Mouse (Mus musculus) 416B (cell line): ENCODE data around the gene Atxn2.
"Not testable (repeated sequence)": the region's sequence is repeated elsewhere in the genome, so short reads cannot be mapped to it uniquely, and the experiment has no call there.

Experiments used
- DNase-seq: peaks from one replicate; pipeline ENCODE4 v3.0.0; 2011; ENCODE audit warnings: low read depth

Gene Atxn2

DNA sequence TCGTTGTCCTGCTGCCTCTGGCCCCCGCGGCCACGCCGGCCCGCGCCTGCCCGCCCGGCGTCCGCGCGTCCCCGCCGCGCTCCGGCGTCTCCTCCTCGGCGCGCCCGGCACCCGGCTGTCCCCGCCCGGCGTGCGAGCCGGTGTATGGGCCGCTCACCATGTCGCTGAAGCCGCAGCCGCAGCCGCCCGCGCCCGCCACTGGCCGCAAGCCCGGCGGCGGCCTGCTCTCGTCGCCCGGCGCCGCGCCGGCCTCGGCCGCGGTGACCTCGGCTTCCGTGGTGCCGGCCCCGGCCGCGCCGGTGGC lies 743 bp downstream of the Atxn2 start:
- DNase-seq: no peak

DNA sequence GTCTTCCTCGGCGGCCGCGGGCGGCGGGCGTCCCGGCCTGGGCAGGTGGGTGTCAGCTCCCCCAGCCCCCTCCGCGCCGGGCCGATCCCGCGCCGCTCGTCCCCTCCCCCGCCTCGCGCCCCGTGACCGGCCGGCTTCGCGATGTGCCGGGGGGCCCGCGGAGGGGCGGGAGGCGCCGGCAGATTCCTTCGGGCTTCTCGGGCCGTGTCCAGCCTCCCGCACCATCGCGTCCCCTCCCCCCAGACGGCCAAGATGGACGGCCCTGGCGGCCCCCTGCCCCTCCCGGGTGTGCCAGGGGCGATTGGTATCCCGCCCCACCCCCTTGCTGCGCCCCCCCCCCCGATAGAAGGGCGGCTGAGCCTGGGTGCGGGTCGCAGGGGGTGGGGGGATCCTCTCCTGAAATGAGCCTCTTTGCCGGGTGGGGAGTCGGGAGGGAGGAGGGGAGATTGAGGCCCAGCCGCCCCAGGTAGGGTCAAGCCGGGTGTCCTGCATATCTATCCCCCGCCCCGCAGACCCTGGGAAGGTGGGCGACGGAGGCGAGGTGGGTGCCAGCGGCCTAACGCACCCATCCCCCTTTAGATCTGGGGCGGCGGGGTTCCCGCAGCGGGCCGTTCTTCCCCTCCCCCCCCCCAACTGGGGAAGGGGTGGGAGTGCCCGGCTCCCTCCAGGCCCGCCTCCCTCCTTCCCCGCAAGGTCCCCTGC lies 1.2 kb downstream of the Atxn2 start:
- DNase-seq: peak; percentile 26

DNA sequence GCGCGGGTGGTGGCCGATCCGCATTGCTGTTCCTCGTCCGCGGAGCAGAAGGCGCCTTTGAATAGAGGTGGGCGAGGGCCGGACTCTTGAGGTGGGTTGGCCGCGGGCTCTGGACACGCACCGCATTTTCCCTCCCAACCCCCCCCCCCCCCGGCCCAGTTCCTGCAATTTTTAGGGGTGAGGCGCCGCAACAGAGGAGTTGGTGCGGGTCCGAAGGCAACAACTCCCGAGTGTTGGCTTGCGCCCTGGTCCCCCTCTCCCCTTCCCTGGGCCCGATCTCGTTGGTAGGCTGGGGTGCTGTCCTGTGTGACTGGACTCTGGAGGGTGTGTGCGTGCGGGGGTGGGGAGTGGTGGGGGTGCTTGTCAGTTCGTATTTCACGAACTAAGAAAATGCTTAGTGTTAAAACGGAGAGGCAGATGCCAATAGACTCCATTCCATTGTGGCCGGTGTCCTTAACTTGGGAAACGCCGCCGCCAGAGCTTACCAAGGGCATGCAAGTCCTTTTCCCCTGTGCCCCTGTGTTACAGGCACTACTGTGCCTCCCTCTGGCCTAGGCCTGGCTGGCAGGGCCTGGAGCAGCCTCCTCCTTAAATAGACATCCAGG lies 1.9 kb downstream of the Atxn2 start:
- peak; percentile 77 for DNase-seq

DNA sequence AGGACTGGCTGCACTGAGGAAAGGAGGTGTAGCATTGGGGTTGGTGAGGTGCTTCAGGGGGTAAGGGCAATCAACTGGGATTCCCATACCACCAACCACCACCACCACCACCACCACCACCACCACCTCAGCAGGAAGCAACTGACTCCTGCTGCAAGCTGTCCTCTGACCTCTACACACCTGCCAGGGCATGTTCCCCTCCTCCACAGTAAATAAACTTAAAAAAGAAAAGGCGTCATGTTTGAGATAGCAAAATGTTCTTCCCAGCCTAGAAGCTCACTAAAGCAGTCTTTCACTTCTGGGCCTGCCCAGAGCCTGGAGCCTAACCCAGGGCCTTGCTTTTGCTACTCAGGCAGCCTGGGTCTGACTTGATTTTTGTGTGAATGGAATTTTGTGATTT lies 3.2 kb downstream of the Atxn2 start:
- DNase-seq: no peak

DNA sequence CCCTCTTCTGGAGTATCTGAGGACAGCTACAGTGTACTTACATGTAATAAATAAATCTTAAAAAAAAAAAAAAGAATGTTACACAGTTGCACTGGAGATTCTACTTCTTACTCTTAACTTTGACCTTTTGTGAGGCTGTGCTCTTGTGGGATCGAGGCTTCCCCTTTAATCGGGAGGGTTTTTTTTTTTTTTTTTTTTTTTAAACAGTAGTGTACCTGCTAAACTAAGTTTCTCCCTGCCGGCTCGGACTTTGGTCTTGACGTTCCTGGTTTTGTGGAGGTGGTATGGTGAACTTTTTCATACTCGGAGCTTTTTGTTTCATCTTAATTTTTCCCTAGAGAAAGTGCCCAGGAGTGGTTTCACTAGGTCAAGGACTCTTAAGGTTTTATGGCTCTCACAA lies 3.8 kb downstream of the Atxn2 start:
- DNase-seq: no peak

DNA sequence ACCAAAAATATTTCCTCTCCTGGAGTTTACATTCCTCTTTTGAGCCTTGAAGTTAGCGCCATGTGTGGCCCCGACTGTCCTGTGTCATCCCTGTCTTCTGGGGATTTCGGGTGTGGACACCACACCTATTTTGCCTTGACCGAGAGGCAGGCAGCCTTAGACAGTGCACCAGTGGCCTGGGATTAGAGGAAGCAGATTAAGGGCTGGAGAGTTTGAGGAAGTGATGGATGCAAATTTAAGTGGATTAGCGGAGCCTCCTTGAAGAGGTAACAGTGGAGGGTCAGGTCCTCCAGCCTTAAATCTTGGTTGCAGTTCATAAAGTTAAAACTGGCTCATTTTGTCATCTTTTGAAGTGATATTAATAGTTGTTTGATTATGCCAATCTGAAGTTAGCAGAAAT lies 7.3 kb downstream of the Atxn2 start:
- DNase-seq: no peak

DNA sequence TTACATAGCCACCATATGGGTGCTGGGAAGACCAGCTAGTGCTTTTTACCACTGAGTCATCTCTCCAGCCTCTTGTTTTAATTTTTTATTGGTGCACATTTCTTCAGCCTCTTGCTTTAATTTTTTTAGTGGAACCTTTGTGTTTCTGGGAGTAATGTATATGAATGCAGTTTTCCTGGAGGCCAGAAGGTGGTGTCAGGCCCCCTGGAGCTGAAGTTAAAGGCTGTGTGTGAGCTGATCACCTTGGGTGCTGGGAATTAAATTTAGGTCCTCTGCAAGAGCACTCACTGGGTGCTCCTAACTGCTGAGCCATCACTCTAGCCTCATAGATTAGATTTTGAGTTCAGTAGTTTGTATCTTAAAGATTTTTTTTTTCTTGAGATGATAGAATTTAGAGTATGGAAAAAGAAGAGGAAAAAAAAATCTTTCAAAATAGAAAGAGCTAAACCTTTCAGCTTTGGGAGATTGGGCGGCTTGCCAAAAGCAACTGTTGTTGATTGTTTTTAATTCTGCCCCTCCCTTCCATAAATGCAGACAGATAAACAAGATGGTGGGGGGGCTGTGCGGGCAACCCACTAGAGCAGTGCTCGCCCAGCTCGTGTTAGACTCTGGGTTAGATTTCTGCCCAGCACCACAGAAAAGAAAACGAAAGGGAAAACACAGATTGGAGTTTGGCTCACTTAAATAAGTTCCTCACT lies 9.9 kb downstream of the Atxn2 start:
- DNase-seq: no peak

DNA sequence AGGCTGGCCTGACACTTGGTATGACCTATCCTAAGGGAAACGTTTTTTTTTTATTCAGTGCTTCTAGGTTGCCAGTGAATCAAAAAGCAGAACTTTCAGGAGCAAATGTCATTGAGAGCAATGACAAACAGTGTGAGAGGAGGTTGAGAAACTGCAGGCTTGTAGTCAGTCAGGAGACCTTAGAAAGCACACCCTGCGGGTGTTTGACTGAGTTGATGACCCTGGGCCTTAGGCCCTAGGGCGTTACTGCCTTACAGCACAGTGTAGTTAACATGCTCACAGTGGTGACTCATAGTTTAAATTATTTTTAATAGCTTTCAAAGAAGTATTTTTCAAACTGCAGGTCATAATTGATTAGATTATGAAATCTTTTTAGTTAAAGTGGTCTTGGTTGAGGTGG lies 10.7 kb downstream of the Atxn2 start:
- no peak for DNase-seq

DNA sequence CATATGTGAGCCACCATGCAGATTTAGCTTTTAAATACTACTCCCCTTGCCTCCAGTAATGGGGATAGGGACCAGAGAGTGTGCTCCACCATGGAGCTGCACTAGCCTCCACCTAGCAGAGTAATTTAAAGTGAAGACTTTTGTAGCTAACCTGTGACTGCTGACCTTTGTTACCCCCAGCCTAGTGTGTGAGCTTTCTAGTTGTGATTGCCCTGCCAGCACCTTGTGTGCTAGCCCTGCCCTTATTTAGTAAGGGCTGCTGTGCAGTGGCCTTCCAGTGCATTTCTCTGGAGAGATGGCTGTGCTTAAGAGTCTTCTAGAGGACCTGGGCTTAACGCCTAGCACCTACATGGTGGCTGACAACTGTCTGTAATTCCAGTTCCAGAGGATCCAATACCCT lies 13.5 kb downstream of the Atxn2 start:
- DNase-seq: no peak

DNA sequence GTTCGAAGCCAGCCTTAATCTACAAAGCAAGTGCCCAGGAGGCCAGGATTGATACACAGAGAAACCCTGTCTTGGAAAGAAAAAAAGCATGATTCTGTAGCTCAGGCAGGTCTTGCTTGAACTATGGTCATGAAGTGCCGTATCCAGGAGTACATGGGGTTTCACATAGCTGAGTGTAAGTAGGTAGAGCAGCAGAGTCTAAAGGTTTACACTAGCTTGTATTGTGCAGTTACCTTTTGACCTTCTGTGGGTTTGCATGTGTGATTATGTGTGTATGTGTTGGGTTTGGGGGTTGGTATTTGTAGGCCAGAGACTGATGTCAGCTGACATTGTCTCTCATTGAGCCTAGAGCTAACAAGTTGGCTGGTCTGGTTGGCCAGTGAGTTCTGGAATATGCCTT lies 18.9 kb downstream of the Atxn2 start:
- no peak for DNase-seq

DNA sequence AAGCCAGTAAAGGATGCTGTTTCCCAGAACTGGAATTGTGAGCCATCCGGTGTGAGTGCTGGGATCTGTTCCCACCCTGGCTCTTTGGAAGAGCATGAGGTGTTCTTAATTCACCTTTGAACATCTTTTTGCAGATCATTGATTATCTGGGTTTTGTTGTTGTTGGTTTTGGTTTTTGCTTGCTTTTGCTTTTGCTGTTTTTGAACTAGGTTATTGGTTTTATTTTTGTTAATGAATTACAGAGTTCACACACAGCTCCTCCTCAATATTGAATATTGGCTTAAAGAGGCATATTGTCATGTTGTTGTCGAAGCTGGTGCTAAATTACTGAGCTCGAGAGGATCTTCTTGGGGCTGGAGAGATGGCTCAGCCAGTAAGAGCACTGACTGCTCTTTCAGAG lies 25.5 kb downstream of the Atxn2 start:
- DNase-seq: no peak

DNA sequence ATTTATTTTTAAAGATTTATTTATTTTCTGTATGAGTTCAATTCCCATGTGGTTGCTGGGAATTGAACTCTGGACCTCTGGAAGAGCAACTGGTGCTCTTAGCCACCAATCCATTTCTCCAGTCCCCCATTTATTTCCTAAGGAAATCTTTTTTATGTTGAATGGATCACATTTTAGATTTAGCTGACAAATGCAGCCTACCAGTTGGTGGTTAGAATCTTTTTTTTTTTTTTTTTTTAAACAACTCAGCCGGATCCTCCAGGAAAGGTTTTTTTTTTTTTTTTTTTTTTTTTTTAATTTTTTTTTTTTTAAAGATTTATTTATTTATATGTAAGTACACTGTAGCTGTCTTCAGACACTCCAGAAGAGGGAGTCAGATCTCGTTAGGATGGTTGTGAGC lies 27.0 kb downstream of the Atxn2 start:
- DNase-seq: not testable (repeated sequence)

DNA sequence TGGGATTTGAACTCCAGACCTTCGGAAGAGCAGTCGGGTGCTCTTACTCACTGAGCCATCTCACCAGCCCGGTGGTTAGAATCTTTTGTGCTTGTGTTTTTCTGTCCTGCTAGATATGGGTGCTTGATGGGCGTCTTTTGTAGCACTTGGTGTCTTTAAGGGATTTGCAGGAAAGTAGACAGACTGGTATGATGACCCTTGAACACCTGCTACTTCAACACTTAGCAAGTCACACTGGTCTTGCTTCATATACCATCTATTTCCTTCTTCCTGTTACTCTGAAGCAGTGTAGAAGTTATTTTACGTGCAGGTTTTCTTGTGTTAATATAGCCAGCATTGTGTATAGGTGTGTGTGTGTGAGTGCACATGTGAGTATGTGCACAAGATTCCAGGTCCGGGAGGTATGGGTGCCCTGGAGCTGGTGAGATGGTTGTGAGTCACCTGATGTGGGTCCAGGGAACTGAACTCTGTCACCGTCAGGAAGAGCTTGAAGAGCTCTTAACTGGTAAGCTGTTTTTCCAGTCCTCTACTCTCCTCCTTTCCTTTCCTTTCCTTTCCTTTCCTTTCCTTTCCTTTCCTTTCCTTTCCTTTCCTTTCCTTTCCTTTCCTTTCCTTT lies 27.5 kb downstream of the Atxn2 start:
- DNase-seq: peak; percentile 31

DNA sequence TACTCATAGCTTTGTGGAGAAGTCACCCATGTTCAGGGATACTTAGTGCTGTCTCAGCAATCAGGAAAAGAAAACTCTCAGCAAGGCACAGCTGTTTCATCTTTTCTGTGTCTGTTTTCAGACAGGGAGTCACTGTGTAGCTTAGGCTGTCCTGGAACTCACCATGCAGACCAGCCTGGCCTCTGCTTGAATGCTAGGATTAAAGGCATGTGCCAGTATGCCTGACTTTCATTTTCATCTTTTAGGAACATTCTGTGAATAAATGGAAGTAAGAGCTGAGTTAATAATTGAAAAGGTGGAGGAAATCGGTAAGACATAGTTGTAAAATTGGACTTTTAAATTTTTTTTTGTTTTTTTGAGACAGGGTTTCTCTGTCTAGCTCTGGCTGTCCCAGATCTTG lies 29.4 kb downstream of the Atxn2 start:
- DNase-seq: no peak

DNA sequence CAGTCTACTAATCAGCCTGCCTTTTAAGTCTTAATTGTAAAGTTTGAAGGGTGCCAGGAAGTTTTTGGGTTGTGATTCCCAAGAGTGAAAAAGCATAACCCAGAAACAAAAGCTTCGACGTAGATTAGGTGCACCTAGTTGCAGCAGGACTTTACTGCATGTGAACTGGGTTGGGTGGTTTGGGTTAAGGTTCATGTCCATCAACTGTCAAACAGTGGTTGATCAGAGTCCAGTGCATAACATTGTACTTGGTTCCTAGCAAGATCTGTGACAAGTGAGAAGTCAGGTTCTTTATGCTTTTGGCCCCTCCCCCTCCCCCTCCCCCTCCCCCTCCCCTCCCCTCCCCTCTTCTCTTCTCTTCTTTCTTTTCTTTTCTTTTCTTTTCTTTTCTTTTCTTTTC lies 31.8 kb downstream of the Atxn2 start:
- no peak for DNase-seq

DNA sequence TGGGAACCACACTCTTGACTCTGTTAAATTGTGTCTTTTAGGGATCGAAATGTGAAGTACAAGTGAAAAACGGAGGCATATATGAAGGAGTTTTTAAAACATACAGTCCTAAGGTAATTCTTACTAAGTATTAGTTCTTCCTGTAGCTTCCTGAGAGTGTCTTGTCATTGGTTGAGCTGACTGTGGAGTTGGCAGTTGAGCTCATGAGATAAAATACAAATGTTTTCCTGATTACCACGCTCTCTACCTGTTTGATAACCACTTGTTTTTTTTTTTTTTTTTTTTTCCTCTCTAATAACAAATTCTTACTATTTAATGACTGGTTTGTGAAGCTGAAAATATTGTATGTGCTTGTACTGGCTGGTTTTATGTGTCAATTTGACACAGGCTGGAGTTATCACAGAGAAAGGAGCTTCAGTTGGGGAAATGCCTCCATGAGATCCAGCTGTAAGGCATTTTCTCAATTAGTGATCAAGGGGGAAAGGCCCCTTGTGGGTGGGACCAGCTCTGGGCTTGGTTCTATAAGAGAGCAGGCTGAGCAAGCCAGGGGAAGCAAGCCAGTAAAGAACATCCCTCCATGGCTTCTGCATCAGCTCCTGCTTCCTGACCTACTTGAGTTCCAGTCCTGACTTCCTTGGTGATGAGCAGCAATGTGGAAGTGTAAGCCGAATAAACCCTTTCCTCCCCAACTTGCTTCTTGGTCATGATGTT lies 36.9 kb downstream of the Atxn2 start:
- DNase-seq: not testable (repeated sequence)

DNA sequence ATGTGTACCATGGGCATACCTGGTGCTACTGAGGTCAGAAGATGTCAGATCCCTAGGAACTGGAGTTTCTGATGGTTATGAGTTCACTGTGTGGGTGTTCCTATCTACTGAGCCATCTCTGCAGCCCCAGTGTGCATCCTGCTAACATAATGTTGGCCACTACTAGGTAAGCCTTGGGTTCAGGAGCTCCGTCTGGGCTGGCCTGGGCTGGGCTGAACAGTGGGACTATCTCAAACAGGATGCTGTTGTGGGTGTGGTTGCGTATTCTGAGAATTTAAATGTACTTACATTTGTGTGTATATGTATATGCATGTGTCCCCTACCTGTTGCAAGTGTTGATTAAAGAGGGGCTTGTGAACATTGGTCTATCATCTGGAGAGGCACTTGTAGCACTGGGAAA lies 38.5 kb downstream of the Atxn2 start:
- DNase-seq: no peak

DNA sequence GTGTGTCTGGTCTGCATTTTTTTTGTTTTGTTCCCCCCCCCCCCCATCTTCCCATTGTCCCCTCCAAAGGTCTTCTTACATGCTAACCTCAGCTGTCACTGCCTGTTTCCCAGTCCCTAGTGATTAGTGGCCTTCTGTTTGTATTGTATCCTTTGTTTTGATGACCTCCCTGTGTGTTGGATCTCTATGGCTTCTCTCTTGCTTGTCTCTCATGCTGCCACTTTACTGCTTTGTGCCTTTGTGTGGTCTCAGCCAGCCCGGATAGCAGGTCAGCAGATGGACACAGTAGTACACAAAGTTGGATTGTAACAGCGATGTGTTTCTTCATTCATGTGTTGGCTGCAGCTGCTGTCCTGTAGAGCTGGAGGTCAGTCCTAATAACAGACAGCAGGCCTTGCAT lies 46.8 kb downstream of the Atxn2 start:
- DNase-seq: no peak

DNA sequence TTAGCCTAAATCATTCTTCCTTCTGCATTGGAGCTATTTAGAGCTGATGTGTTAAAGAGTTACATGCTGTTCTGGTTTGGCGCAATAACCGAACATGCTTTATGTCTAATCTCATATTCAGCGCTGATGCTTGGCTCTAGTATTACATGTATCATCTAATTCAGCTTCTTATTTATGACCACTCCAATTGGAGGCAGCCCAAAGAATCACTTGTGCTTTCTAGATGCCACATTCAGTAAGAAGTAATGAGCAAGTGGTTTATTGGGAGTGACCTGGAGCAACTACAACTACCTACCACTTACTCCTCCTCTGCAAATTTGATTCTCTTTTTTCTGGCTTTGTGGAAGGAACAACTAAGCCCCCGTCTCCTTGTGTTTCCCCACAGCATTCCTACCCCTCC lies 47.2 kb downstream of the Atxn2 start:
- DNase-seq: no peak

DNA sequence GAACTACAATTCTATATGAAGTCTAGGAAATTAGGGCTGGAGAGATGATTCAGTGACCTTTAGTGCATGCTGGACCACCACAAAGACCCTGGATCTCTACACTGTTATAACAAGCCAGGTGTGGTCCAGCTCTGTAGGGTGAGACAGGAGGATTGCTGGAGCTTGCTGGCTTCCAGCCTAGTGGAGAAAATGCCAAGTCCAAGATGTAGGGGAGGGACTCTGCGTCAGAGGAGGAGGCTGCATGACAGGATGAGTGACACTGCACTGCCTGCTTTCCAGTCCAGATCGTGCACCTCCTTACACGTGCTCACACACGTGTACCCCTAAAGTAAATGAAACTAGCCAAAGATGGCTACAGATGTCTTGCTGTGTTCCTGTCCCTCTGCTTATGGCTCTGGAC lies 48.8 kb downstream of the Atxn2 start:
- DNase-seq: no peak

DNA sequence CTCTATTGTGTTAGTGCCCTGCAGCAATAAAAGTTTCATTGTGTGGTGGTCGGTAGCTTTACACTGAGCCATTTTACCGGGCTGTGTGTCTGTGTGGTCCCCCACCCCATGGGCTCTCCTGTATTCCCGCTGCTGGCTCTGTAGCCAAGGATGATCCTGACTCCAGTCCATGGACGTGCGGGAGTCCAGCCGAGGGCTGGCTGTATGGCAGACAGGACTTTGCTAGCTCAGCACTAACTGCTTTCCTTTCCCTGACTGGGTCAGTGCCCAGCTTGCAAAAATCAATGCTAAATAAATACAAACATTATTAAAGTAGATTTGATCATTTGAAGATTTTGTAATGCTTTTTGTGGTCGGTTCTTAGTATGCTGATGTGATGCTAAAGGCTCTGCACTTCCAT lies 50.3 kb downstream of the Atxn2 start:
- no peak for DNase-seq

DNA sequence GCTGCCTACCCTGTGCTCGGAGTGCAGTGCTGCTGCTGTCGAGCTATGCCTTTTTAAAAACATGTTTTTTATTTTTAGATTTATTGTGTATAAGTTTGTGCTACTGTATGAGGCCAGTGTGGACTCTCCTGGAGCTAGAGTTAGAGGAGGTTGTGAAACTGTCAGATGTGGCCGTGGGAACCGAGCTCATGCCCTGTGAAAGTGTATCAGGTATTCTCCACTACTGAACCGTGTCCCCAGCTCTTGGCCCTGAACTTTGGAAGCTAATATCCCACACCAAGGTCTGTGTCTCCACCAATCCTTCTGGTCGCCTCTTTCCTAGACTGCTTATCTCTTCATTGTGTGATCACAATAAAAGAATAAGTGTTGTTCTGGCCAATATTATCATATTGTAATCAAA lies 51.8 kb downstream of the Atxn2 start:
- DNase-seq: no peak

DNA sequence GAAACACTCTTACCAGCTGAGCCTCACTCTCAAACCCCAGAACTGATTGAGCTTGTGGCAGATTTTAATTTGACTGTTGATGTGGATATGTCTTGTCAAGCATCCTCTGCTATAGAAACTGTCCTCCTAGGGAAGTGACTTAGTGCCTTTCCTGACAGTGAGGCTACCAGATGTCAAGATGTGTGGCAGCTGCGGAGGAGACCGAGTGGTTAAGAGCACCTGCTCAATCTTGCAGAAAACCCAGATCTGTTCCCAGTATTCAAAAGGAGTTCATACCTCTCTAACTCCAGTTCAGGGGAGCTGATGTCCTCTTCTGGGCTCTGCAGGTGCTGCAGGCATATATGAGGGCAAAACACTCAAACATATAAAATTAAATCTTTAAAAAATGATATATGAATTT lies 53.9 kb downstream of the Atxn2 start:
- no peak for DNase-seq
